Mouse (Mus musculus) CH12.LX (cell line): ENCODE results near the gene Ctdspl. TPM values are rescaled to one million over a fixed set of nuclear protein-coding genes. Genes with fewer than 3 reads are reported as not detected.

ENCODE experiments used
- DNase-seq: peaks from one replicate; pipeline ENCODE4 v3.0.0-alpha.2; 2013; ENCODE audit errors: extremely low read depth
- H3K27ac ChIP-seq: 2 replicates; pipeline ENCODE4 v1.5.1; 2012; ENCODE audit warnings: low read depth, mild to moderate bottlenecking, control low read depth, moderate library complexity; ENCODE audit not compliant: insufficient read depth
- H3K27me3 ChIP-seq: replicated peaks from 2 replicates; pipeline ENCODE3; 2012; ENCODE audit warnings: inconsistent platforms
- H3K36me3 ChIP-seq, 2 experiments: replicated peaks in 1 of 2; 2 replicates each; pipeline versions ENCODE3 to v1.6.1; 2012; ENCODE audit warnings: inconsistent platforms in 1 of 2, low read length in 1 of 2, mild to moderate bottlenecking in 1 of 2, mixed read lengths in 1 of 2, moderate library complexity in 1 of 2; ENCODE audit not compliant: control insufficient read depth in 1 of 2, insufficient read depth in 1 of 2
- H3K4me1 ChIP-seq, 2 experiments: 2 replicates each; pipeline ENCODE4 v1.6.1; 2012; ENCODE audit warnings: inconsistent platforms in 1 of 2, moderate library complexity in 1 of 2; ENCODE audit not compliant: insufficient read depth in 2 of 2, control insufficient read depth in 1 of 2
- H3K4me2 ChIP-seq: 2 replicates; pipeline ENCODE4 v1.6.1; 2012; ENCODE audit warnings: low read depth, mild to moderate bottlenecking, control low read depth; ENCODE audit not compliant: poor library complexity, insufficient read depth, severe bottlenecking
- H3K4me3 ChIP-seq, 3 experiments: fragments of 150-350 bp in 1 of 3; sonication (generic) in 1 of 3; replicated peaks in 1 of 3; 2 replicates each; pipeline versions ENCODE3 to v1.5.1; 2011 to 2012; ENCODE audit warnings: low read depth in 2 of 3, low read length in 2 of 3, mild to moderate bottlenecking in 2 of 3, moderate library complexity in 2 of 3, control low read depth in 1 of 3, improper control_type of control experiment in 1 of 3, inconsistent platforms in 1 of 3, mixed read lengths in 1 of 3; ENCODE audit not compliant: poor library complexity in 1 of 3
- H3K79me2 ChIP-seq: replicated peaks from 2 replicates; pipeline ENCODE4 v1.6.1; 2012; ENCODE audit warnings: mild to moderate bottlenecking, moderate library complexity; ENCODE audit not compliant: control insufficient read depth, poor library complexity, insufficient read depth, severe bottlenecking; ENCODE audit errors: extremely low read depth
- H3K9ac ChIP-seq: 2 replicates; pipeline ENCODE4 v1.6.1; 2012; ENCODE audit warnings: low read depth, mild to moderate bottlenecking, control low read depth, moderate library complexity; ENCODE audit not compliant: insufficient read depth
- H3K9me3 ChIP-seq: replicated peaks from 2 replicates; pipeline ENCODE3; 2012; ENCODE audit warnings: low read length, inconsistent platforms, mixed read lengths
- BHLHE40 ChIP-seq: IDR thresholded peaks from 2 replicates; pipeline ENCODE4 v1.6.1; 2011; ENCODE audit warnings: mild to moderate bottlenecking, low read depth, low read length, improper control_type of control experiment
- CHD2 ChIP-seq: IDR thresholded peaks from 2 replicates; pipeline ENCODE4 v1.6.1; 2011; ENCODE audit warnings: low read length, improper control_type of control experiment
- CTCF ChIP-seq, 2 experiments: IDR thresholded peaks in 1 of 2; conservative IDR thresholded peaks in 1 of 2; 2 replicates each; pipeline ENCODE4 v1.5.1; 2011 to 2012; ENCODE audit warnings: low read depth in 2 of 2, low read length in 2 of 2, improper control_type of control experiment in 1 of 2, inconsistent platforms in 1 of 2, mild to moderate bottlenecking in 1 of 2, moderate library complexity in 1 of 2
- E2F4 ChIP-seq: IDR thresholded peaks from 2 replicates; pipeline ENCODE4 v1.6.1; 2011; ENCODE audit warnings: low read depth, low read length, improper control_type of control experiment; ENCODE audit not compliant: insufficient replicate concordance
- ELF1 ChIP-seq: IDR thresholded peaks from 2 replicates; pipeline ENCODE4 v1.6.1; 2014; ENCODE audit warnings: low read depth, mild to moderate bottlenecking, inconsistent platforms, low read length, improper control_type of control experiment
- EP300 ChIP-seq: IDR thresholded peaks from 2 replicates; pipeline ENCODE4 v1.6.1; 2011; ENCODE audit warnings: low read length, improper control_type of control experiment
- GABPA ChIP-seq: IDR thresholded peaks from 2 replicates; pipeline ENCODE4 v1.6.1; 2012; ENCODE audit warnings: low read depth, low read length, improper control_type of control experiment, inconsistent platforms; ENCODE audit not compliant: insufficient replicate concordance
- HCFC1 ChIP-seq: IDR thresholded peaks from 2 replicates; pipeline ENCODE4 v1.6.1; 2012; ENCODE audit warnings: low read depth, mild to moderate bottlenecking, inconsistent platforms, low read length, improper control_type of control experiment
- IRF4 ChIP-seq: IDR thresholded peaks from 2 replicates; pipeline ENCODE4 v1.6.1; 2014; ENCODE audit warnings: low read depth, mild to moderate bottlenecking, inconsistent platforms, low read length, improper control_type of control experiment
- JUND ChIP-seq: conservative IDR thresholded peaks from 2 replicates; pipeline ENCODE4 v1.6.1; 2011; ENCODE audit warnings: low read depth, low read length, improper control_type of control experiment
- MAFK ChIP-seq: IDR thresholded peaks from 2 replicates; pipeline ENCODE4 v1.6.1; 2011; ENCODE audit warnings: low read length, improper control_type of control experiment; ENCODE audit not compliant: insufficient replicate concordance
- MAX ChIP-seq: IDR thresholded peaks from 2 replicates; pipeline ENCODE4 v1.6.1; 2011; ENCODE audit warnings: low read length, improper control_type of control experiment
- MAZ ChIP-seq: IDR thresholded peaks from 2 replicates; pipeline ENCODE4 v1.6.1; 2012; ENCODE audit warnings: low read depth, mild to moderate bottlenecking, inconsistent platforms, low read length, improper control_type of control experiment, moderate library complexity
- MEF2A ChIP-seq: IDR thresholded peaks from 2 replicates; pipeline ENCODE4 v1.6.1; 2014; ENCODE audit warnings: low read depth, mild to moderate bottlenecking, inconsistent platforms, low read length, improper control_type of control experiment, borderline replicate concordance
- MXI1 ChIP-seq: IDR thresholded peaks from 2 replicates; pipeline ENCODE4 v1.6.1; 2011; ENCODE audit warnings: mild to moderate bottlenecking, low read depth, low read length, improper control_type of control experiment
- MYC ChIP-seq: IDR thresholded peaks from 2 replicates; pipeline ENCODE4 v1.6.1; 2011; ENCODE audit warnings: low read depth, mild to moderate bottlenecking, improper control_type of control experiment, low read length
- NELFE ChIP-seq: IDR thresholded peaks from 2 replicates; pipeline ENCODE4 v1.6.1; 2011; ENCODE audit warnings: low read depth, low read length, improper control_type of control experiment
- PAX5 ChIP-seq: IDR thresholded peaks from 2 replicates; pipeline ENCODE4 v1.6.1; 2012; ENCODE audit warnings: low read length, inconsistent platforms, mixed read lengths
- POLR2A ChIP-seq: IDR thresholded peaks from 2 replicates; pipeline ENCODE4 v1.6.1; 2011; ENCODE audit warnings: low read depth, mild to moderate bottlenecking, improper control_type of control experiment, low read length
- POLR2AphosphoS2 ChIP-seq: IDR thresholded peaks from 2 replicates; pipeline ENCODE4 v1.6.1; 2011; ENCODE audit warnings: low read depth, low read length, improper control_type of control experiment
- RCOR1 ChIP-seq: conservative IDR thresholded peaks from 2 replicates; pipeline ENCODE4 v1.6.1; 2012; ENCODE audit warnings: low read depth, mild to moderate bottlenecking, inconsistent platforms, low read length, improper control_type of control experiment
- SIN3A ChIP-seq: IDR thresholded peaks from 2 replicates; pipeline ENCODE4 v1.6.1; 2012; ENCODE audit warnings: low read length, improper control_type of control experiment, inconsistent platforms
- TBP ChIP-seq: conservative IDR thresholded peaks from 2 replicates; pipeline ENCODE4 v1.6.1; 2011; ENCODE audit warnings: low read depth, low read length, improper control_type of control experiment
- TCF12 ChIP-seq: IDR thresholded peaks from 2 replicates; pipeline ENCODE4 v1.6.1; 2014; ENCODE audit warnings: low read depth, mild to moderate bottlenecking, inconsistent platforms, low read length, improper control_type of control experiment
- UBTF ChIP-seq: IDR thresholded peaks from 2 replicates; pipeline ENCODE4 v1.6.1; 2012; ENCODE audit warnings: low read depth, mild to moderate bottlenecking, inconsistent platforms, low read length, improper control_type of control experiment, moderate library complexity
- USF1 ChIP-seq: IDR thresholded peaks from 2 replicates; pipeline ENCODE4 v1.6.1; 2014; ENCODE audit warnings: low read depth, mild to moderate bottlenecking, inconsistent platforms, low read length, improper control_type of control experiment
- ZKSCAN1 ChIP-seq: IDR thresholded peaks from 2 replicates; pipeline ENCODE4 v1.6.1; 2012; ENCODE audit warnings: low read depth, inconsistent platforms, low read length, improper control_type of control experiment, borderline replicate concordance
- dilution Hi-C: fragments of 300-500 bp; cut with MboI; formaldehyde crosslinking; loops from 2 replicates; pipeline ENCODE4 v1.14.3; 2020; ENCODE audit warnings: low sequenced_read_pairs; ENCODE audit not compliant: extremely low pct_unique_long_range_greater_than_20kb, extremely low pct_ligation_motif_present
- in situ Hi-C: fragments of 300-500 bp; cut with MboI; formaldehyde crosslinking; loops from 3 replicates; pipeline ENCODE4 v1.14.3; 2019; ENCODE audit warnings: low sequenced_read_pairs, low pct_ligation_motif_present, low pct_unique_long_range_greater_than_20kb, mixed read lengths
- polyA plus RNA-seq: library from polyadenylated mRNA; unstranded; fragments of >175 nt; gene quantifications from 2 replicates; pipeline ENCODE4 v1.2.1, GENCODE M21; 2012; ENCODE audit warnings: low read depth; ENCODE audit not compliant: insufficient read length
- total RNA-seq, 2 experiments: library from RNA; depleted of rRNA; stranded (reverse); fragments of 300-350 nt in 1 of 2; fragments of >200 nt in 1 of 2; gene quantifications; 2 replicates each; pipeline ENCODE4 v1.2.3; 2012 to 2014

Ctdspl gene
- total and polyA plus RNA-seq, 3 experiments: not detected

DNA sequence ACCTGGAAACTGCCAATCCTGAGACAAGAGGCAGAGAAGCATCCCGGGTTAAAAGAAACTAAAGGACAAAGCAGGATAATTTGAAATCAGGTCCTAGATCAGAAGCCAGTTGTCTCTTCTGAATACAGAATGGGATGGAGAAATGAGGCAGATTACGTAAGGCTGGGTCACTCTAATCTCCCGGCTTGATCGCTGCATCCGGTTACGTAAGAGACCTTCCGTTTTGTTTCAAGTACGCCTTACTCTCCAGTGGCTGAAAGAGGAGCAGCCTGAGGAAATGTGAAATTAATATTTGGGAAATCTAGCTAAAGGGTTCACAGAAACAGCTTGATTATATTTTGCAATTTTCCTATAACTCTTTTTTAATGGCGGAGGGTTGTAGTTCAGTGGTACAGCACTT lies 13.2 kb upstream of the Ctdspl start:
- Histone ChIP-seq H3K4me1 (no peaks in the 10 kb centered on the region), H3K9ac (no peak overlapping the region), H3K79me2 (no peaks in the 10 kb centered on the region), H3K27me3 (peaks cover 57% of the 10 kb centered on the region), H3K36me3 (no peaks in the 10 kb centered on the region), H3K4me2 (no peak overlapping the region), H3K4me3 (no peak overlapping the region), H3K27ac (no peak overlapping the region), H3K9me3 (peaks cover 5% of the 10 kb centered on the region)
- in situ Hi-C loops (loop anchor here (10.0 to 25.0 kb wide), 2 partner anchors 152 to 326 kb away; no protein-coding TSS in a partner anchor), dilution Hi-C loops (no loop called here)
- DNase-seq: no peak
- TF ChIP-seq MXI1: no peak
- no peak for TF ChIP-seq MAX
- no peak for TF ChIP-seq CHD2
- no peak for TF ChIP-seq MAZ
- TF ChIP-seq MAFK: no peak
- TF ChIP-seq MYC: no peak
- TF ChIP-seq RCOR1: no peak
- no peak for TF ChIP-seq BHLHE40
- TF ChIP-seq PAX5: no peak
- TF ChIP-seq ELF1: no peak
- no peak for TF ChIP-seq ZKSCAN1
- no peak for TF ChIP-seq EP300
- TF ChIP-seq IRF4: no peak
- no peak for TF ChIP-seq GABPA
- no peak for TF ChIP-seq CTCF (conservative IDR thresholded peaks at IDR 0.05 in 1 of 2, IDR thresholded peaks at IDR 0.05 in 1 of 2; ENCODE audit: low read depth in 2 of 2, low read length in 2 of 2)
- no peak for TF ChIP-seq E2F4

DNA sequence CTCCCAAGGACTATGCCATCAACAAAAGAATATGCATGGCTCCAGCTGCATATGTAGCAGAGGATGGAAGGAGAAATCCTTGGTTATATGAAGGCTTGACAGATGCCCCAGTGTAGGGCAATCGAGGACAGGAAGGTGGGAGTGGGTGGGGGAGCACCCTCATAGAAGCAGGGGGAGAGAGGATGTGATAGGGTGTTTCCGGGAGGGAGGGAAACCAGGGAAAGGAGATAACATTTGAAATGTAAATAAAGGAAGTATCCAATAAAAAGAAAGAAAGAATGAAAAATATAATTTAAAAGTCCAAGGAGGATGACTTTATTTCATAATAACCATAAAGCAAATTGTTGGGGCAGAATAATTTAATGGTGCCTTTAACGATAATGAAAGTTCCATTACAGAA lies 12.6 kb upstream of the Ctdspl start:
- Histone ChIP-seq H3K4me1 (no peaks in the 10 kb centered on the region), H3K79me2 (no peaks in the 10 kb centered on the region), H3K4me2 (no peak overlapping the region), H3K4me3 (no peak overlapping the region), H3K36me3 (no peaks in the 10 kb centered on the region), H3K27ac (no peak overlapping the region), H3K9me3 (peaks cover 5% of the 10 kb centered on the region), H3K9ac (no peak overlapping the region), H3K27me3 (peaks cover 60% of the 10 kb centered on the region)
- in situ Hi-C loops (loop anchor here (10.0 to 25.0 kb wide), 2 partner anchors 151 to 326 kb away; no protein-coding TSS in a partner anchor), dilution Hi-C loops (no loop called here)
- TF ChIP-seq POLR2A (no peak), NELFE (no peak), IRF4 (no peak), BHLHE40 (no peak), MEF2A (no peak), MAFK (no peak), POLR2AphosphoS2 (no peak), SIN3A (no peak), TCF12 (no peak), HCFC1 (no peak), TBP (no peak), USF1 (no peak), JUND (no peak), MAX (no peak), MXI1 (no peak), CHD2 (no peak), MYC (no peak), ELF1 (no peak), UBTF (no peak), PAX5 (no peak)
- DNase-seq: no peak
